Mouse (Mus musculus): ENCODE results near the gene Srgn.

DNA sequence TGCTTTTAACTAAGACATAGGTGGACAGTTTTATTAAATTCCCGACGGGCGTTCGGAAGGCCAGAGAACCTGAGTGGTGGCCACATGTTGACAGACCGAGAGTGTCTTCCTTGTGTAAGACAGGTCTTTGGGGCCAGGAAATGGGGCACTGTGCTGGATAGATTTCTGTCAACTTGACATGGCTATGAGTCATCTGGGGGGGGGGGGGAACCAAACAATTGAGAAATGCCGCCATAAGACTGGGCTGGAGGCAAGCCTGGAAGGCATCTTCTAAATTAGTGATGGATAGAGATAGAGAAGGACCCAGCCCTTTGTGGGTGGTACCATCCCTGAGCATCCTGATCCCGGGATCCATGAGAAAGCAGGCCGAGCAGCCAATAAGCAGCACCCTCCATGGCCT lies 15.7 kb upstream of the Srgn start:
- TF ChIP-seq CTCF (IDR thresholded peaks at IDR 0.05; ENCODE audit: low read depth, low read length) = no peak
- TF ChIP-seq POLR2A (IDR thresholded peaks at IDR 0.05; ENCODE audit: borderline replicate concordance, low read depth, low read length) = no peak
